Mouse (Mus musculus): ENCODE results near the gene Cacng7.
A peak's percentile ranks its signal among the peaks of the same experiment; 100 is the strongest.

- TF ChIP-seq EP300 (IDR thresholded peaks at IDR 0.05; ENCODE audit: low read depth) (no peak), CTCF (IDR thresholded peaks at IDR 0.05; ENCODE audit: low read depth) (peak; percentile 12; the same call in 1 of the 2 replicates)
Measured at GRCm38 (mm10) chr7:3290257-3291033, 42.3 kb upstream of the Cacng7 start.
